Mouse (Mus musculus) megakaryocyte, embryonic 14.5 days (primary cell): ENCODE results near the gene Mta2.

Experiments
- FLI1 ChIP-seq: IDR thresholded peaks from 2 replicates; pipeline ENCODE4 v1.6.1; 2012; ENCODE audit warnings: low read length, inconsistent platforms, mixed read lengths
- GATA1 ChIP-seq: IDR thresholded peaks from 3 replicates; pipeline ENCODE4 v1.6.1; 2012; ENCODE audit warnings: mixed read lengths, low read length, inconsistent platforms, borderline replicate concordance

GRCm38 (mm10) chr19:8996601-8997000 lies 54.9 kb downstream of the Mta2 start:
- TF ChIP-seq GATA1 (no peak), FLI1 (no peak)
